In the genomic region with DNA sequence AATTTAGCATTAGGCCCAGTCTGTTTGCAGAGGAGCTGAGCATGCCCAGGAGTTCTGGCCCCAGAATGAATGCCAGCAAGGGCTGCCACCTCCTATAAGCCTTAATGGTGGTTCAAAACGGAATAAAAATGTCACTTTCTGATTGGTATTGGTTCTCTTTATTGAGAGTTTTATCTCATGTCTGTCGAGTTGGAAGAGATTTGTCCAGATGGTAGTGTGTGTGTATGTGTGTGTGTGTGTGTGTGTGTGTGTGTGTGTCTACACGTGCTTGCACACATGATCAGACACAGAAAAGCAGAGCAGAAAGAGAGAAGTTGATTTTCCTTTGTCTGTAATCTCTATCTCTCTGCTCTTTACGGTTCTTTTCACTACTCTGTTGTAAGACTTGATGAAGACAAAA, we compare ENCODE assay signal across 17 mouse cellular contexts.
DNase-seq lines count a peak whose midpoint lies in the region; ATAC-seq and TF ChIP-seq lines count a peak whose summit lies in the region.
"Had no signal": no experiment of that assay in that cellular context is flagged by ENCODE, and none has a peak within 500 bp of the region (broad histone marks: within the 10 kb centered on the region; RNA-seq: fewer than 3 reads in every experiment).

No protein-coding gene starts in this region.

- H3K27ac ChIP-seq in heart, embryonic 12.5 days (ENCODE audit: poor library complexity, severe bottlenecking), result no peak overlapping the region
- no peak overlapping the region for H3K27ac ChIP-seq in midbrain, postnatal 0 days (ENCODE audit: low read depth, low read length)
- H3K27ac ChIP-seq: embryonic facial prominence, embryonic 10.5 days; embryonic facial prominence, embryonic 12.5 days had no signal

- no peak for ATAC-seq in heart, embryonic 12.5 days (ENCODE audit: insufficient number of reproducible peaks, low FRiP score)
- ATAC-seq in midbrain, postnatal 0 days (ENCODE audit: low FRiP score), result no peak
- ATAC-seq: forebrain, embryonic 14.5 days; forebrain, embryonic 16.5 days had no signal

- DNase-seq in cerebellum, postnatal 14 days, result peak; percentile 40 to 56
- DNase-seq in cerebellum, adult 11-12 months, result no peak
- peak; percentile 2 for DNase-seq in heart, adult 11 months
- peak; percentile 39 to 71 for DNase-seq in layer of hippocampus, postnatal 14 days (ENCODE audit: low spot score in 2 of 2)
- DNase-seq in layer of hippocampus, adult 18-20 months (ENCODE audit: low spot score in 2 of 2), result no peak
- DNase-seq in midbrain, postnatal 0 days (ENCODE audit: low spot score), result no peak
- DNase-seq: adrenal gland, adult 2 months; adrenal gland, postnatal 10 days; adrenal gland, postnatal 25 days; cerebellum, adult 2 months; cerebellum, adult 9-10 months; cerebellum, postnatal 25 days had no signal

- TF ChIP-seq CTCF in midbrain, postnatal 0 days (IDR thresholded peaks at IDR 0.05), result no peak

- H3K4me2 ChIP-seq in heart, embryonic 12.5 days, result no peak overlapping the region
- H3K4me2 ChIP-seq in midbrain, postnatal 0 days (ENCODE audit: low read depth, low read length, poor library complexity, severe bottlenecking), result no peak overlapping the region
- H3K4me2 ChIP-seq: embryonic facial prominence, embryonic 12.5 days had no signal

- no peak overlapping the region for H3K4me3 ChIP-seq in heart, embryonic 12.5 days
- no peak overlapping the region for H3K4me3 ChIP-seq in midbrain, postnatal 0 days (ENCODE audit: low read depth, low read length)
- H3K4me3 ChIP-seq: embryonic facial prominence, embryonic 10.5 days; embryonic facial prominence, embryonic 12.5 days had no signal

- H3K9ac ChIP-seq in heart, embryonic 12.5 days, result no peak overlapping the region
- H3K9ac ChIP-seq in midbrain, postnatal 0 days (replicated peaks; ENCODE audit: low read length, poor library complexity, severe bottlenecking), result no peak overlapping the region
- H3K9ac ChIP-seq: embryonic facial prominence, embryonic 12.5 days had no signal

- WGBS in heart, embryonic 12.5 days, result 72% methylated on average over 4 of the region's 4 CpGs
- WGBS in midbrain, postnatal 0 days, result 45% methylated on average over 4 of the region's 4 CpGs

- peaks cover 11% of the 10 kb centered on the region; the same call in 1 of the 2 replicates for H3K27me3 ChIP-seq in heart, embryonic 12.5 days (replicated peaks)
- H3K27me3 ChIP-seq in midbrain, postnatal 0 days (ENCODE audit: insufficient read depth, low read length), result no peaks in the 10 kb centered on the region
- H3K27me3 ChIP-seq: embryonic facial prominence, embryonic 12.5 days had no signal

- H3K9me3 ChIP-seq in heart, embryonic 12.5 days (replicated peaks), result no peaks in the 10 kb centered on the region
- no peaks in the 10 kb centered on the region for H3K9me3 ChIP-seq in midbrain, postnatal 0 days (ENCODE audit: low read length)
- H3K9me3 ChIP-seq: embryonic facial prominence, embryonic 10.5 days; embryonic facial prominence, embryonic 12.5 days had no signal

- H3K36me3 ChIP-seq in heart, embryonic 12.5 days, result no peaks in the 10 kb centered on the region
- no peaks in the 10 kb centered on the region for H3K36me3 ChIP-seq in midbrain, postnatal 0 days (ENCODE audit: insufficient read depth, low read length)
- H3K36me3 ChIP-seq: embryonic facial prominence, embryonic 10.5 days; embryonic facial prominence, embryonic 12.5 days had no signal

- H3K4me1 ChIP-seq in heart, embryonic 12.5 days (replicated peaks), result 0 out of 2 replicates have a peak, but pooled peaks cover 3% of the 10 kb centered on the region
- no peaks in the 10 kb centered on the region for H3K4me1 ChIP-seq in midbrain, postnatal 0 days (ENCODE audit: insufficient read depth, low read length)
- H3K4me1 ChIP-seq: embryonic facial prominence, embryonic 10.5 days; embryonic facial prominence, embryonic 12.5 days had no signal

Comparison
In these comparisons a context has a peak if more than half of its experiments do, and no peak if none do; other contexts are left out.
1. DNase-seq: peak in cerebellum, postnatal 14 days (2 of 2), heart, adult 11 months (single experiment) and layer of hippocampus, postnatal 14 days (2 of 2); none in cerebellum, adult 11-12 months (single experiment), layer of hippocampus, adult 18-20 months (0 of 2) and midbrain, postnatal 0 days (single experiment).